Mouse (Mus musculus) kidney, adult 18-20 months (tissue): ENCODE data around the gene Olfr825.
"Not testable (repeated sequence)": the region's sequence is repeated elsewhere in the genome, so short reads cannot be mapped to it uniquely, and the experiment has no call there.

Source experiments
- DNase-seq: peaks from one replicate; pipeline ENCODE4 v3.0.0; 2021

Olfr825 gene

DNA sequence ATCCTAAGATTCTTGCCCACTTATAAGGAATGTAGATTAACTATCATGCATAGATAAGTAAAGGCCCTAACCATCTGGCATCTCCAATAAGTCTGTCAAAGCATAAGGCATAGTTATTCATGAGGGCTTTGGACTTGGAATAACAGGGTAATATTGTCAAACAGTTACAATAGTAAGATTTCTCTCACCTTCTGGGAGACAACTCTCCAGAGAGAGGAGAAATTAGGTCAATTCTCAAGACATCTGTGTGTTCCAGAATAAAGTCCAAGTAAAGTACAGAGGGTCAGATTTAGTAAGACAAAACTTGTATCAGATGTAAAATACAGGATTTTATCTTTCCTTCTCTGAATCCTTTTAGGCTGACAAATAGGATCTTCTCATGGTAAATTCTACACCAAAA, at the start of gene Olfr825:
TSS of gene Olfr825 (minus strand) at position 101 of the 400 bp plus-strand sequence.
- no peak for DNase-seq

DNA sequence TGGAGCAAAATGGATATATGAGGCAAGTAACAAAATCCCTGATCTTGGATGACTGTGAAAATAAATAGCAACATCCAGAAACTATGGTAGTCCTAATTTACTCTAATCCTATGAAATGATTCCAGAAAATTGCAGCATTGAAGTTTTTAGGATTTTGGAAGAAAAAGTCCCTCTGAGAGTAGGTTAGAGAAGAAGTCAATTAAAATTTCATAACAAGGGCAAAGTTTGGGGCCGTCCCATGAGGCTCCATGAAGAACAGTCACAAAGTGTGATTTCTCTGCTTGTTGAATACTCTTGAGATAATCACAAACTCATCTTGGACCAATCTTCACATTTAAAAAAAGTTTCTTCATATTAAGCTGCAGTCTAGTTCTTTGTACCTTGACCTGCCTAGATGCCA, 47.7 kb upstream of the Olfr825 start, which contains the start of gene Olfr827:
TSS of gene Olfr827 (minus strand) at position 101 of the 400 bp plus-strand sequence.
- no peak for DNase-seq

- DNase-seq: no peak
Measured at GRCm38 (mm10) chr10:130184086-130184485, 17.5 kb upstream of the Olfr825 start, which contains the start of gene Olfr826. Gene Olfr826 (minus strand): TSS chr10:130184186.

GRCm38 (mm10) chr10:130165196-130165595, 1.4 kb downstream of the Olfr825 start:
- no peak for DNase-seq

GRCm38 (mm10) chr10:130144121-130144520, 22.4 kb downstream of the Olfr825 start:
- no peak for DNase-seq

GRCm38 (mm10) chr10:130142481-130142880, 24.1 kb downstream of the Olfr825 start:
- DNase-seq: not testable (repeated sequence)

- no peak for DNase-seq
Measured at GRCm38 (mm10) chr10:130134811-130135210, 31.8 kb downstream of the Olfr825 start.

- not testable (repeated sequence) for DNase-seq
Measured at GRCm38 (mm10) chr10:130129900-130130299, 36.7 kb downstream of the Olfr825 start, which contains the start of gene Olfr824. Gene Olfr824 (minus strand): TSS chr10:130130000.

- DNase-seq: not testable (repeated sequence)
Measured at GRCm38 (mm10) chr10:130116045-130116444, 50.5 kb downstream of the Olfr825 start.

- DNase-seq: not testable (repeated sequence)
Measured at GRCm38 (mm10) chr10:130115283-130115682, 51.3 kb downstream of the Olfr825 start, which contains the start of gene Olfr823. Gene Olfr823 (minus strand): TSS chr10:130115383.
